In genomic region chr2:102922066-102922465, GRCm38 (mm10) we compare ENCODE assay signal across 25 mouse cellular contexts.
"Had no signal": no experiment of that assay in that cellular context is flagged by ENCODE, and none has a peak within 500 bp of the region (broad histone marks: within the 10 kb centered on the region; RNA-seq: fewer than 3 reads in every experiment).

No protein-coding gene starts in this region.

- H3K4me3 ChIP-seq: gastrocnemius, adult 2 months; heart, embryonic 10.5 days; heart, embryonic 12.5 days; hindbrain, embryonic 10.5 days; hindbrain, embryonic 12.5 days; intestine, embryonic 15.5 days; limb, embryonic 10.5 days; limb, embryonic 12.5 days; liver, embryonic 13.5 days had no signal

- H3K36me3 ChIP-seq: heart, embryonic 10.5 days; heart, embryonic 12.5 days; hindbrain, embryonic 10.5 days; hindbrain, embryonic 12.5 days; intestine, embryonic 15.5 days; limb, embryonic 10.5 days; limb, embryonic 12.5 days; liver, embryonic 13.5 days had no signal

- ATAC-seq: hindbrain, embryonic 16.5 days; inflammation-experienced regulatory T-cells, adult 6 months; intestine, embryonic 15.5 days; intestine, postnatal 0 days had no signal

- H3K27me3 ChIP-seq: hindbrain, embryonic 12.5 days; intestine, embryonic 15.5 days; limb, embryonic 12.5 days; liver, embryonic 13.5 days had no signal

- H3K9ac ChIP-seq: heart, embryonic 12.5 days; hindbrain, embryonic 12.5 days; hindbrain, embryonic 14.5 days; intestine, embryonic 15.5 days; limb, embryonic 12.5 days; liver, embryonic 13.5 days had no signal

- DNase-seq: gastrocnemius, adult 2 months; gastrocnemius, postnatal 10 days; gastrocnemius, postnatal 25 days; heart, adult 18-20 months; heart, postnatal 10 days; heart, postnatal 4 days; kidney, adult 18-20 months; kidney, adult 8-10 months; kidney, postnatal 10 days; kidney, postnatal 25 days; kidney, postnatal 4 days; liver; liver, embryonic 13.5 days had no signal

- H3K27ac ChIP-seq: gastrocnemius, adult 2 months; heart, embryonic 10.5 days; hindbrain, embryonic 10.5 days; hindbrain, embryonic 12.5 days; hindbrain, embryonic 14.5 days; intestine, embryonic 15.5 days; limb, embryonic 10.5 days; limb, embryonic 12.5 days; liver, embryonic 13.5 days had no signal

- H3K9me3 ChIP-seq: heart, embryonic 10.5 days; hindbrain, embryonic 10.5 days; intestine, embryonic 15.5 days; limb, embryonic 10.5 days; limb, embryonic 12.5 days; liver, embryonic 13.5 days had no signal

- H3K4me1 ChIP-seq: heart, embryonic 10.5 days; heart, embryonic 12.5 days; hindbrain, embryonic 12.5 days; intestine, embryonic 15.5 days; limb, embryonic 10.5 days; limb, embryonic 12.5 days; liver, embryonic 13.5 days had no signal

- H3K4me2 ChIP-seq: heart, embryonic 12.5 days; hindbrain, embryonic 12.5 days; hindbrain, embryonic 14.5 days; intestine, embryonic 15.5 days; limb, embryonic 12.5 days; liver, embryonic 11.5 days; liver, embryonic 13.5 days had no signal
